Mouse (Mus musculus) lung, embryonic 15.5 days (tissue): ENCODE results near the gene Olfr1326-ps1. TPM values are rescaled to one million over a fixed set of nuclear protein-coding genes. Genes with fewer than 3 reads are reported as not detected.

ENCODE experiments used
- ATAC-seq: fragments of 200-750 bp; cut with Nextera tagmentation; 2 replicates; pipeline ENCODE4 v1.8.0; 2017; ENCODE audit warnings: moderate number of reproducible peaks, borderline replicate concordance; ENCODE audit not compliant: low FRiP score, low TSS enrichment; ENCODE audit errors: extremely low read depth
- H3K27ac ChIP-seq: fragments of 300-500 bp; sonication (generic); 2 replicates; pipeline ENCODE4 v1.5.1; 2015; ENCODE audit warnings: moderate library complexity, mild to moderate bottlenecking, inconsistent platforms
- H3K27me3 ChIP-seq: fragments of 300-500 bp; sonication (generic); 2 replicates; pipeline ENCODE4 v1.6.1; 2015; ENCODE audit warnings: inconsistent platforms
- H3K36me3 ChIP-seq: fragments of 300-500 bp; sonication (generic); 2 replicates; pipeline ENCODE4 v1.6.1; 2015; ENCODE audit warnings: inconsistent platforms
- H3K4me1 ChIP-seq: fragments of 300-500 bp; sonication (generic); 2 replicates; pipeline ENCODE4 v1.6.1; 2015; ENCODE audit warnings: inconsistent platforms
- H3K4me2 ChIP-seq: fragments of 300-500 bp; sonication (generic); 2 replicates; pipeline ENCODE4 v1.6.1; 2015; ENCODE audit warnings: inconsistent platforms, mild to moderate bottlenecking, moderate library complexity
- H3K4me3 ChIP-seq: fragments of 300-500 bp; sonication (generic); 2 replicates; pipeline ENCODE4 v1.5.1; 2015; ENCODE audit warnings: mild to moderate bottlenecking, inconsistent platforms
- H3K9ac ChIP-seq: fragments of 300-500 bp; sonication (generic); 2 replicates; pipeline ENCODE4 v1.6.1; 2015; ENCODE audit warnings: inconsistent platforms
- H3K9me3 ChIP-seq: fragments of 300-500 bp; sonication (generic); 2 replicates; pipeline ENCODE4 v1.6.1; 2016; ENCODE audit warnings: inconsistent platforms
- WGBS: fragments of 180-500 bp; shearing (Covaris S2); methylation state at CpG from one replicate; pipeline ENCODE4 v1.1.7; 2015; 5-methylcytosine and 5-hydroxymethylcytosine counted together
- polyA plus RNA-seq: library from polyadenylated mRNA; unstranded; fragments of >200 nt; fragmentation: Nextera tagmentation; extraction: Ambion mirVana; gene quantifications from 2 replicates; pipeline ENCODE4 v1.2.1, GENCODE M21; 2015

The Olfr1326-ps1 gene
- not detected in 2 replicates for polyA plus RNA-seq

- no peaks in the 10 kb centered on the region for H3K9me3 ChIP-seq
- H3K36me3 ChIP-seq: no peaks in the 10 kb centered on the region
- H3K27ac ChIP-seq: no peak within 1 kb of the TSS
- no peak within 1 kb of the TSS for H3K9ac ChIP-seq
- no peak within 1 kb of the TSS for H3K4me3 ChIP-seq
- no peak within 1 kb of the TSS for H3K4me2 ChIP-seq
- H3K4me1 ChIP-seq: no peaks in the 10 kb centered on the region
- ATAC-seq: no peak
- H3K27me3 ChIP-seq: no peaks in the 10 kb centered on the region
Observed at GRCm38 (mm10) chrX:74574788-74575187, at the start of gene Olfr1326-ps1. Gene Olfr1326-ps1 (minus strand): TSS chrX:74574888.

GRCm38 (mm10) chrX:74592379-74592778, 17.7 kb upstream of the Olfr1326-ps1 start, which contains the start of gene Olfr1325:
Gene Olfr1325 (plus strand): TSS chrX:74592679.
- no peak for ATAC-seq
- no peak within 1 kb of the TSS for H3K4me2 ChIP-seq
- WGBS: 81% methylated on average over 2 of the region's 2 CpGs

More at GRCm38 (mm10) chrX:74592379-74592778, 17.7 kb upstream of the Olfr1326-ps1 start, which contains the start of gene Olfr1325:
- H3K36me3 ChIP-seq: no peaks in the 10 kb centered on the region
- no peaks in the 10 kb centered on the region for H3K4me1 ChIP-seq
- H3K9me3 ChIP-seq: no peaks in the 10 kb centered on the region
- H3K4me3 ChIP-seq: no peak within 1 kb of the TSS
- no peaks in the 10 kb centered on the region for H3K27me3 ChIP-seq
- no peak within 1 kb of the TSS for H3K9ac ChIP-seq
- H3K27ac ChIP-seq: no peak within 1 kb of the TSS

Other genes with a start within 250 kb of the Olfr1326-ps1 start
- gene Plxna3, start 245.8 kb downstream of the Olfr1326-ps1 start, polyA plus RNA-seq: 8.8 and 9.8 TPM in 2 replicates
- gene Lage3, start 221.3 kb downstream of the Olfr1326-ps1 start, polyA plus RNA-seq: 104 and 119 TPM in 2 replicates
- 83.2 and 84.1 TPM in 2 replicates for gene Ubl4a, start 201.7 kb downstream of the Olfr1326-ps1 start, polyA plus RNA-seq
- 21.0 and 21.1 TPM in 2 replicates for gene Slc10a3, start 201.5 kb downstream of the Olfr1326-ps1 start, polyA plus RNA-seq
- 39.6 and 46.7 TPM in 2 replicates for gene Fam3a, start 181.6 kb downstream of the Olfr1326-ps1 start, polyA plus RNA-seq
- gene Ikbkg, start 181.6 kb downstream of the Olfr1326-ps1 start, polyA plus RNA-seq: 18.5 and 18.6 TPM in 2 replicates
- gene G6pdx, start 145.7 kb downstream of the Olfr1326-ps1 start, polyA plus RNA-seq: 46.8 and 51.5 TPM in 2 replicates
- not detected in 2 replicates for gene Gm6880, start 93.5 kb downstream of the Olfr1326-ps1 start, polyA plus RNA-seq
- gene Olfr1325, start 17.8 kb upstream of the Olfr1326-ps1 start, polyA plus RNA-seq: not detected in 2 replicates
- not detected in 2 replicates for gene Gm5640, start 70.7 kb upstream of the Olfr1326-ps1 start, polyA plus RNA-seq
- gene Gm6890, start 166.0 kb upstream of the Olfr1326-ps1 start, polyA plus RNA-seq: not detected in 2 replicates